Mouse (Mus musculus): Measurements from ENCODE around the gene Dapp1.

Gene Dapp1

GRCm38 (mm10) chr3:137981382-137981750 is at the start of gene Dapp1:
Gene Dapp1 (minus strand): TSS chr3:137981545.
- no peak for DNase-seq (ENCODE audit: extremely low read depth, low read depth, low spot score)

- no peak for DNase-seq (ENCODE audit: extremely low read depth, low read depth, low spot score)
Measured at GRCm38 (mm10) chr3:138030563-138030962, 49.2 kb upstream of the Dapp1 start.

- no peak for DNase-seq (ENCODE audit: extremely low read depth, low read depth, low spot score)
Measured at GRCm38 (mm10) chr3:138029351-138029750, 48.0 kb upstream of the Dapp1 start.

- DNase-seq (ENCODE audit: extremely low read depth, low read depth, low spot score): no peak
Measured at GRCm38 (mm10) chr3:138027575-138028362, 46.4 kb upstream of the Dapp1 start.

GRCm38 (mm10) chr3:138026286-138026685 is 44.9 kb upstream of the Dapp1 start:
- no peak for DNase-seq (ENCODE audit: extremely low read depth, low read depth, low spot score)

GRCm38 (mm10) chr3:138022651-138023050 is 41.3 kb upstream of the Dapp1 start:
- no peak for DNase-seq (ENCODE audit: extremely low read depth, low read depth, low spot score)

GRCm38 (mm10) chr3:138022003-138022402 is 40.7 kb upstream of the Dapp1 start:
- DNase-seq (ENCODE audit: extremely low read depth, low read depth, low spot score): no peak

GRCm38 (mm10) chr3:138016810-138017209 is 35.5 kb upstream of the Dapp1 start:
- no peak for DNase-seq (ENCODE audit: extremely low read depth, low read depth, low spot score)

- DNase-seq (ENCODE audit: extremely low read depth, low read depth, low spot score): no peak
Measured at GRCm38 (mm10) chr3:138014725-138015124, 33.4 kb upstream of the Dapp1 start.

GRCm38 (mm10) chr3:138012351-138012750 is 31.0 kb upstream of the Dapp1 start:
- DNase-seq (ENCODE audit: extremely low read depth, low read depth, low spot score): no peak

GRCm38 (mm10) chr3:138008152-138008551 is 26.8 kb upstream of the Dapp1 start:
- peak; percentile 16 for DNase-seq (ENCODE audit: extremely low read depth, low read depth, low spot score)

- DNase-seq (ENCODE audit: extremely low read depth, low read depth, low spot score): no peak
Measured at GRCm38 (mm10) chr3:138006896-138007295, 25.6 kb upstream of the Dapp1 start.

GRCm38 (mm10) chr3:138003264-138003663 is 21.9 kb upstream of the Dapp1 start:
- DNase-seq (ENCODE audit: extremely low read depth, low read depth, low spot score): no peak

- DNase-seq (ENCODE audit: extremely low read depth, low read depth, low spot score): no peak
Measured at GRCm38 (mm10) chr3:138002545-138002944, 21.2 kb upstream of the Dapp1 start.

- DNase-seq (ENCODE audit: extremely low read depth, low read depth, low spot score): no peak
Measured at GRCm38 (mm10) chr3:138001865-138002264, 20.5 kb upstream of the Dapp1 start.

- DNase-seq (ENCODE audit: extremely low read depth, low read depth, low spot score): no peak
Measured at GRCm38 (mm10) chr3:138000724-138001069, 19.4 kb upstream of the Dapp1 start.

- no peak for DNase-seq (ENCODE audit: extremely low read depth, low read depth, low spot score)
Measured at GRCm38 (mm10) chr3:138000062-138000723, 18.8 kb upstream of the Dapp1 start.

- no peak for DNase-seq (ENCODE audit: extremely low read depth, low read depth, low spot score)
Measured at GRCm38 (mm10) chr3:137999224-137999790, 18.0 kb upstream of the Dapp1 start.

GRCm38 (mm10) chr3:137998491-137999223 is 17.3 kb upstream of the Dapp1 start:
- no peak for DNase-seq (ENCODE audit: extremely low read depth, low read depth, low spot score)

- DNase-seq (ENCODE audit: extremely low read depth, low read depth, low spot score): no peak
Measured at GRCm38 (mm10) chr3:137995486-137995885, 14.1 kb upstream of the Dapp1 start.

GRCm38 (mm10) chr3:137994196-137994595 is 12.9 kb upstream of the Dapp1 start:
- no peak for DNase-seq (ENCODE audit: extremely low read depth, low read depth, low spot score)

GRCm38 (mm10) chr3:137992366-137992765 is 11.0 kb upstream of the Dapp1 start:
- no peak for DNase-seq (ENCODE audit: extremely low read depth, low read depth, low spot score)
